Mouse (Mus musculus) left cerebral cortex, postnatal 36 days (tissue): ENCODE results near the gene Sppl2c. TPM values are rescaled to one million over a fixed set of nuclear protein-coding genes. Genes with fewer than 3 reads are reported as not detected.
"Not testable (repeated sequence)": the region's sequence is repeated elsewhere in the genome, so short reads cannot be mapped to it uniquely, and the experiment has no call there.

Experiments
- DNase-seq, 2 experiments: peaks; one replicate each; pipeline ENCODE4 v3.0.0; 2021 to 2022; ENCODE audit warnings: low spot score in 2 of 2, mixed read lengths in 1 of 2
- intact Hi-C: fragments of 180-260 bp; cut with DNase I; formaldehyde crosslinking; loops from one replicate; pipeline ENCODE4 v1.15.1; 2025
- total RNA-seq, 2 experiments: library from RNA; stranded (reverse); gene quantifications; 2 replicates each; pipeline ENCODE4 v1.2.3; 2021

Sppl2c gene
- total RNA-seq, 2 experiments from 2014 or later: not detected

DNA sequence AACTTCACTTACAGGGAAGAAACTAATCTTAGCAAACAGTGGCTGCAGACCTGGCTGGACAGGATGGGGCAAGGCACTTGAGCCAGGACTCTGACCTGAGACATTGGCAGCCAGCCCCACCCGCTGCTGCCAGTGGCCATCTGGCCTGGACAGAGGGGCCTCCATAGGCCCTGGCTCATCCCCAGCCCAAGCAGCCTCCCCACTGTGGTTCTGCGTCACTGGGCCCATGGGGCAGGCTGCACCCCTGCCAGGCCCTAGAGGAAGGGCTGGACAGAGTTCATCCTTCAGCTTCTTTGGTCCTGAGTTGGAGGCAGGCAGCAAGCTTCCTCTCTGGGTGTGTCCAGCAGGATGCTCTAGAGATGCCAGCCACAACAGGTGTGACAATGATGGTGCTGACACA, 3.9 kb downstream of the Sppl2c start:
- intact Hi-C loops: no loop called here
- DNase-seq: no peak

DNA sequence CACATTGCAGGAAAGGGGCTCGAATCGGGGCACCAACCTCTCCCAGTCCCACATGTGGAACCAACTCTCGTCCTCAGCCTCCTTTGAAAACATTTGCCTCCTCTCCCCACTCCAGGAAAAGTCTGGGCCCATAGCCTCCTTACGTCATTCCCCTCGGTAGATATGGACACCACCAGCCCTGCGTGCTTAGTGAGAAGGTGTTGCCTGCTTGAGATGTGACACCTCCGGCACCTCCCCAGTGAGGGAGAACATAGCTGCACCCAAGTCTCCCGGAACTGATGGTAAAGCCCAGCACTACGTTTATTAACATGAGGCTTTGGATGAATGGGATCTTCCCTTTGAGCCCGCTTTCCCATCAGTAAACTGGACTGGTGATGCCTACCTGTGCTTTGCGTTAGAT, 9.3 kb downstream of the Sppl2c start:
- intact Hi-C loops: loop anchor here (5.0 kb wide), 2 partner anchors 208 to 278 kb away; no protein-coding TSS in a partner anchor
- no peak for DNase-seq

DNA sequence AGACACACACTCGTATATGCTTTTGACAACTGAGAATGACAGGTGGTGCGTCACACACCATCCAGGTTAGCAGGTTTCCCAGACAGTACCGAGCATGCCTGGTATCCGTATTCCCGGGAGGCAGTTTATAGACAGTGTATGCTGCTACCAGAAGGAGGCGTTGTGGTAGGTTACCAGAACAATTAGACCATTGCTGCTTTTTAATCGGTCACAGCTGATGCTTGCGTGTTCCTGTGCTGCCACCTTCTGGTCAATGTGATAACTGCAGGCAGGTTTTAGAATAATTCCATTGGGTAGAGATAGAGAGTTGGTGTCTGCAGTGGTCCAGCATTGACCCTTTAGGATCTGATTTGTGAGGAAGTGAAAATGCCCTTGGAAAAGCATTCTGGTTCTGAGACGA, 9.7 kb downstream of the Sppl2c start:
- intact Hi-C loops: loop anchor here (5.0 kb wide), 2 partner anchors 208 to 278 kb away; no protein-coding TSS in a partner anchor
- peak; percentile 80 to 86 for DNase-seq

DNA sequence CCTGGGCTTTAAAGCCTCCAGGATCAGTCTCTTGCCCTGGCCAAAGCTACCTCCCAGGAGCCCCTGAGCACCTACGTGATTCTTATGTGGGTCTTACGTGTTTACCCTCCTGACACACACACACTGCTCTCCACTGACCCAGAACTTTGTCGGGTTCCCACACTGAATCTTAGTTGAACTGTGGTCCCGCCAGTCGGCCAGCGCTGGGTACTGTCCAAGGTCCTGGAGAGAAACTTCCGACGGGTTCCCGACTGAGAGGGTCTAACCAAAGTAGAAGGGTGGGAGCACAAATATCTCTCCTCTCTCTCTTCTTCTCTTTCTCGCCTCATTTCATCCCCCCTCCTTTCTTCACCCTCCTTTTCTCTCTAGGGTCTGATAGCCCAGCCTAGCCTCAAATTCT, 11.7 kb downstream of the Sppl2c start:
- no peak for DNase-seq
- intact Hi-C loops: loop anchor here (5.0 kb wide), 2 partner anchors 211 to 281 kb away; no protein-coding TSS in a partner anchor

DNA sequence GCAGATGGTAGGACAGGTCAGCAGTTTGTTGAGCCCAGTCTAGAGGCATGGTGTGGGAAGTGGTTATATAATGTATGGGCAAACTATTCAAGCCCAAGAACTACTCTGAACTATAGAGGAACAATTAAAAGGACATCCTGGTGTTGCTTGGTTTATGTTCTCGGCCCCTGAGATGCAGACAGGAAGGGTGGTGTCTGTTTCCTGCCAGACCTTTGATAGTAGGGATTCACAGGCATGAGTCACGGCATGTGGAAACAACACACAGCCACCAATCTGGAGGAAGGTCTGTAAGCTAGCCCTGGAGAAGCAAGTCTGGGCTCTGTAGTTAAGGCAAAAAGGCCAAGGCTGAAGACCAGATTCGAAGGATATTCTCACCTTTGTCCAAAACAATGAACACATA, 17.1 kb downstream of the Sppl2c start:
- intact Hi-C loops: loop anchor here (5.0 kb wide), 1 partner anchor 426 kb away; no protein-coding TSS in a partner anchor

DNA sequence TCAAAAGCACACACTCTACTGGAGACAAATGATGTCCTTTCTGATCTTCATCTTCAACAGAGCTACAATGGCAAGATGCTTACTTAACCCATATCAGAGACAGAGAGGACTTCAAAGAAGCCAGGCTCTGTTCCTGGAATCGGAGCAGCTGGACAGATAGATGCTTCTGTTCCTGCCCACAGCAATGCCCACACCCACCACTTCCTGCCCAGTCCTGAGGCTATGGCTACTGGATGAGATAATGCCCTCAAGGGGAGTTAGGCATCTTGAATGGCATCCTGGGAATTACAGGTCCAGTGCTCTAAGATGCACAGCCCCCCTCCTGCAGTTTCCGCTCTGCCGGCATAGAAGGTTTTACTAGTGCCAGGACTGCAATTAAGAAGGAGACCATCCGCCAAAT, 20.4 kb downstream of the Sppl2c start:
- intact Hi-C loops: no loop called here
- no peak for DNase-seq

More for the DNA sequence above, 17.1 kb downstream of the Sppl2c start:
- no peak for DNase-seq

DNA sequence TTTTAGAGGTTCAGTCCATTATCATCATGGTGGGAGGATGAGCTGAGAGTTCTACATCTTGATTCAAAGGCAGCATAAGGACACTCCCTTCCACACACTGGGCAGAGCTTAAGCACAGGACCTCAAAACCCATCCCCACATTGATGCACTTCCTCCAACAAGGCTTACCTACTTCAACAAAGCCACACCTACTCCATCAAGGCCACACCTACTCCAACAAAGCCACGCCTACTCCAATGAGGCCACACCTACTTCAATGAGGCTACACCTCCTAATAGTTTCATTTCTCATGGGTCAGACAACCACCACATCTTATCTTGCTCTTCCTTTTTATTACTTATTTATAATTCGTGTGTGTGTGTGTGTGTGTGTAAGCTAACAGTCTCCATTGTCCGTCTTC, 22.9 kb downstream of the Sppl2c start:
- intact Hi-C loops: no loop called here
- no peak for DNase-seq

DNA sequence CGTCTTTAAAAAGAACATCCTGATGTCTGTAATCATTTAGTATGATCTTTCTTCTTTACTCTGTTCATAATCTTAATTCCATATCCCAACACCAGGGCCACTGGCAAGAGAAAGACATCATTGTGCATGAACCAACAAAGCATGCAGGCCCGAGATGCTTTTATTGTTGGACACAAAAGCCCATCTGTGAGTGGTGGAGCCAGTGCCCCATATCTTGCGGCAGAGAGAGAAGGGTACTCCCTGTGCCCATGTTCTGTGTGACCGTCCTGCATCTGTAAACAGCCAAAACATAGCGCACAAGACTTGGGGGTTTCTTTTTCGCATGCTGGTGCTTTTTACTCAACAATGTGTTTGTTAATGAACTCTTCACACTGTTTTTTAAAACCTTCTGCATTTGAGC, 25.1 kb downstream of the Sppl2c start:
- intact Hi-C loops: no loop called here
- DNase-seq: no peak

DNA sequence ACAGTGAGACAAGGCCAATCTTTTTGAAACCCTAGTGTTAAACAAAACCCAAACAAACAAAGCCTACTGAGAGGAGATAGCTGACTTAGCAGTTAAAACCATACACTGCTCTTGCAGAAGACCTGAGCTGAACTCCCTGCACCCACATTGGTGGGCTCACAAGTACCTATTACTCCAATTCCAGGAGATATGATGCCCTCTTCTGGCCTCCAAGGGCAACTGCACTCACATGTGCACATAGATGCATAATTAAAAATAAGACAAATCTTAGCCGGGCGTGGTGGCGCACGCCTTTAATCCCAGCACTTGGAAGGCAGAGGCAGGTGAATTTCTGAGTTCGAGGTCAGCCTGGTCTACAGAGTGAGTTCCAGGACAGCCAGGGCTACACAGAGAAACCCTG, 28.0 kb downstream of the Sppl2c start:
- DNase-seq, intact Hi-C loops: not testable (repeated sequence)

DNA sequence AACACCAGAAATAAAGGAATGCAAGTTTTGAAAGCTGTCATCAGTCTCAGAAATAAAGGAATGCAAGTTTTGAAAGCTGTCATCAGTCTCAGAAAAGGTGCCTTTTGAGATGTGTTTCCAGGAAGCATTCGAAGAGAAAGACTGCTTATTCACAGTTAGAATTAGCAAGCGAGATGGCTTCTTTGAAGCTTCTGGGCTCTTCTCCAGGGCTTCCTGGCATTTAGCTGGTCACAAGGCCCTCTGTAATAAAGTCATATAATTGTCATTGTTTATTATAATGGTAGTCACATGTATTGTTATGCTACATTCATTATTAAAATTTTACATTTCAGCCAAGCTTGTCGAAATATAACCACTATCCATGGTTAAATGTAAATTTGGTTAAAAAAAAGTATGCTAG, 31.9 kb downstream of the Sppl2c start:
- intact Hi-C loops: no loop called here
- DNase-seq: no peak

DNA sequence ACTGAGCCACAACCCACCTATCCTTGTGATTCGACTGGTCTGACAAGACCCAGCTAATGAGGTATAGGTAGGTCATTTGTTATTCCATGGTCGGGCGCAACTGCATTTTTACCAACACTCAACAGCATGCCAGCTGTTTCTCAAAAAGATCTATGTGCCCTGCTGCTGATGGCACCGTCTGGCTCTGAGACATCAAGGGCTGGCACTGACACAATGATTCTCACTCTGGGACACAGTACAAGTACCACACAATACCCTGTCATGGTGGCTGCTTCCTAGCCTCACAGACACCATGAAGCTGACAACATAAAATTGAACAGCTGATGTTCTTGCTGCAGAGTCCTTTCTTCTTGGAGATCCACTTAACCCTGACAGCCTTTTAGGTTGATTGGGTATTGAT, 34.2 kb downstream of the Sppl2c start:
- DNase-seq: no peak
- intact Hi-C loops: no loop called here

DNA sequence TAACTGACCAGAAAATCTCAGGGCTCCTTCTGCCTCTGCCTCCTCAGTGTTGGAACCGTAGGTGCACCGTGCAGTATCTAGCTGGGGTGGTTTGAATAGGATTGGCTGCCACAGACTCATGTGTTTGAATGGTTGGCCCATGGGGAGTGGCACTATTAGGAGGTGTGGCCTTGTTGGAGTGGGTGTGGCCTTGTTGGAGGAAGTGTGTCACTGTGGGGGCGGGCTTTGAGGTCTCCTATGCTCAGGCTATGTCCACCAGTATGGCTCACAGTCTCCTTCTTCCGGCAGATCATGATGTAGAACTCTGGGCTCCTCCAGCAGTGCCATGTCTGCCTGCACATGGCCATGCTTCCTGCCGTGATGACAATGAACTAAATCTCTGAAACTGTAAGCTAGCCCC, 35.6 kb downstream of the Sppl2c start:
- no peak for DNase-seq
- intact Hi-C loops: no loop called here

DNA sequence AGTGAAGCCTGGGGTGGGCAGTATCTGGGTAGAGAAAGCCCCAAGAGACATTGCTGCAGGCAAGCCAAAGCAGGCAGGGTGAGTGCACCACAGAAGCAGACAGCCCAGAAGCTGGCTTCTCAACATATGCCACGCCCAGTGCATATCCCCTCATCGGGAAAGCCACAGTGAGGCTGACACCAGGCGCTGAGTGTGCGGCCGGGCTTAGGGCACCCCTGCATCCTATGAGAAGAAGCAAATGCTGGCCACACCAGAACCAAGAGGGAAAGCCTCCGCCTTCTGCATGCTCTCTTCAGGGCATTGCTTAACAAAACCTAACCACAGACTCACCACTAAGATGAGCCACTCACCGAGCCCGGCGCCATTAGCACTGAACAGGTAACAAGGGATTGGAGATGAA, 37.2 kb downstream of the Sppl2c start:
- DNase-seq: no peak
- intact Hi-C loops: no loop called here

DNA sequence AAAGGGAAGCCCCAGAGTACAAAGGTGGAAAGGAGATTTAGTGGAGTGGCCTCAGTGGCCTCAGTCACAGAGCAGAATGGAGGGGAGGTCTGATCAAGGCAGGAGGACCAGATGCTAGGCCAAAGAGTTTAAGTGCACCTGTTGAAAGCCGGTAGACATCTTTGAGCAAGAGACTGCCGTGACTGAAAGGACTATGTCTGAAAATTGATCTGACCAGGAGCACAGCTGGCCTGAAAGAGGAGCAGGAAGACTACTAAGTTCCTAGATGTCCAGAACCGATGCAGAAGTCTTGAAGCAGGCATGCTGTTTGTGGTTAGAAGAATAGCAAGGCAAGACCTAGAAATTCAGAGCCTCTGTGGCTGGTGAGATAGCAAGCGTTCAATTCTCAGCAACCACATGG, 43.3 kb downstream of the Sppl2c start:
- intact Hi-C loops: no loop called here
- no peak for DNase-seq

DNA sequence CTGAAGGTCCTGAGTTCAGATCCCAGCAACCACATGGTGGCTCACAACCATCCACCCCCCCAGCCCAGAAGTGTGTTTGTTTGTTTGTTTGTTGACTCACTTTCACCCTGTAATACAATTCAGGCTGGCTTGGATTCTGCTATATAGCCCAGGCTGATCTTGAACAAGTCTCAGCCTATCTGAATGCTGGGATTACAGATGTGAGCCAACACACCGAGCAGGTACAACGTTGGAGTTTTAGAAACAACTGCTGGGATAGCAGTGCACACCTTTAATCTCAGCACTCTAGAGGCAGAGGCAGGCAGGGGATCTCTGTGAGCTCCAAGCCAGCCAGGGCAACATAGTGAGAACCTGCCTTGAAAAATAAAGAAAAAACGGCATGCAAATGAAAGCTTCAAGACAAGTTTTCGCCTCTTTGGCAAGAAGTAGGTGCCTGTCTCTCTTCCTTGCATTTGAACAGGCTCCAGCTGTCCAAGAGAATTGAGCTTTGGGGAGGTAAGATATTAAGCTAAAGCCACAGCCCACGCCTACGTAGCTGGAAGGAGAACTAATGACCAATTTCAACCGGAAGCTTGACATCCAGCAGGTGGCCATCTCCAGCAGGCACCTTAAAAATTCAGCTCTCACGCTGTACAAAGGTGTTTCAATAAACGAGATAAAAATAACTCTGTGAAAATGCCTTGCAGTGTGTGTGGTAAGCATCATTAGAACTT, 44.1 kb downstream of the Sppl2c start:
- DNase-seq: no peak
- intact Hi-C loops: loop anchor here (5.0 to 10.0 kb wide), 2 partner anchors 47 to 215 kb away; no protein-coding TSS in a partner anchor

DNA sequence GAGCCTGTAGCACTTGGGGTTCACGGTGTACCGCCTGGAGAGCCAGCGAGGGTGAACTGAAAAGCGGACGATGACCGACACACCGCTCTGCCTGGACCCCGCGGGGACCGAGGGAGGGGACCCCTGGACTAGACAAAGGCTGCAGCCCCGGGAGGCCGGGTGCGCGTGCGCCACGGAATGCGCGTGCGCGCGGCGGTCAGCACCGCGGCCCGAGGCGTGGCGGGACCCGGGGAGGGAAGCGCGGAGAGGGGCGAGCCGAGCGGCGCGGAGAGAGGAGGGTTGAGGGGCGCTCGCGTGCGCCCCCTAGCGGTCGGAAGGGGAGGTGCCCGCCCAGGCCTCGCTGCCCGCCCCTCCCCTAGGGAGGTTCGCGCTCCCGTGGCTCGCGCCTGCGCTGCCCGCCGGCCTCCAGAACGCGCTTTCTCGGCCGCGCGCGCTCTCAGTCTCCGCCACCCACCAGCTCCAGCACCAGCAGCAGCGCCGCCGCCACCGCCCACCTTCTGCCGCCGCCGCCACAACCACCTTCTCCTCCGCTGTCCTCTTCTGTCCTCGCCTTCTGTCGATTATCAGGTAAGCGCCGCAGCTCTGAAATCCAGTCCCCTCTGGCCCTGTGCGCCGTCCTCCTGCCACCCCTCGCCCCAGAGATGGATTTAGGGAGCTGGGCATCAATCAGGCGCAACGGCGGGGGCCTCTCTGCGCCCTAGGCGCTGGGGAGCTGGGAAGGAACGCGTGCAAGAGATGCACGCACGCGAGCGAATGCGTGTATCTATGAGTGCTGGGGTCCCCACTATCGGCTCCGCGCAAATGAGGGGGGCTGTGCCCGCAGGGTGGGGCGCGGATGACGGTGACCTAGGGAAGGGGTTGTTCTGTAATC, 45.1 kb downstream of the Sppl2c start, which contains the start of gene Mapt:
Gene Mapt (plus strand): TSS at position 350 of the 871 bp plus-strand sequence.
- peak; percentile 92 to 97 for DNase-seq
- intact Hi-C loops: loop anchor here (5.0 to 10.0 kb wide), 2 partner anchors 46 to 214 kb away; no protein-coding TSS in a partner anchor

DNA sequence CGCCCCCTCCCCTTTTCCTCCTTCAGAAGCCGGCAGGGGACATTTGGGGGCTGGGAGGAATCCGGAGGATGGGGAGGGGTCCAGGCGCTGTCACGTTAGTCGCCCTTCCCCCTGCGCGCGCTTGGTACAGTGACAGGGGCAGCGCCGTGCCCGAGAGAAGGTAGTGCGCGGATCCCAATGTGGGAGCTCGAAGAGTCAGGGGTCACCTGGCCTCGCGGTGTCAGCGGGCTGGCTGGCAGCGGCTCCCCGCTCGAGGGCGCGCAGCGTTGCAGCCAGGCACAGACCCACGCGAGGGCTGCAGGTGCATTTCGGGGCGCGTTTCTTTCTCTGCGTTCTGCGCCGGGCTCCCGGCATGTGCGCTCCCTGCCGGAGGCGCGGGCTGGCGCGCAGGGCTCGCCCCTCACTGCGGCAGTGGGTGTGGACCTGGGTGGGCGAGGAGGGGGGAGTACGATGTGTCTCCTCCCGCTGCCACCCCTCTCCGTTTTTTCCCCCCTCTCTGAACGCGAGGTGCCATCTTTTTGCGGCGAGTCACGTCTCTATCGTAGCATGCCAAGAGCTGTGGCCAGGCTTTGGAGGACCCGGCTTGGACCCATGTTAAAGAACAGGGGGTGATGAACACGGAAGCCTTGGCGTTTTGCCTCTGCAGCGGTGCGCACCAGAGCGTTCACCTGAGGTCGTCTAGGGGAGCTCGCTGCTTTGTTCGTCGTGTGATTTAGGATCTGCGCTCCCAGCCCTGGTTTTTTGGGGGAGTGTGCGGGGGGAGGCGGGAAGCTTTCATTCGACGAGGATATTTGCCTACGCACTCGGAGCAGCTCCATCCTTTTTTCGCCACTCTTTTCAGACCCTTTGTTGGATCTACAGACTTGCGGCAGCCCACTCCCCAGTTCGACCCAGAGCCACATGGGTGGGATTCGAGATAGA, 46.3 kb downstream of the Sppl2c start:
- DNase-seq: peak; percentile 81 to 83
- intact Hi-C loops: loop anchor here (2.0 to 10.0 kb wide), 3 partner anchors 16 to 212 kb away; no protein-coding TSS in a partner anchor

DNA sequence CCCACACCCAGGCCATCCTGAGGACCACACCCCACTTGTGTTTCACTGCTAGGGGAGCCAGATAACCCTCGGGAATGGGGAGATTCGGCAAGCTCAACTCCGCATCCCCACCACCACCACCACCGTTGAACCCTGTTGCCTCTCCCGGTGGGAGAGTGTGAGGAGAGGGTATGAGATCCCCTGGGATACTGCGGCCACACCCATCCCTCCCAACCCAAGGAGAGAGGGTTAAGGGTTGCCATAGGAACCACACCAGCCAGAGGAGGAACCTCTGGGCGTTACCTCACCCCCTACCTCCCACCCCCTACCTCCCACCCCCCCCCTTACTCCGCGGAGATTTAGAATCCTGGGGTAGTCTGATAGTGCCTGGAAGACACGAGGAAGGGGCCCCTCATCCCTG, 47.0 kb downstream of the Sppl2c start:
- intact Hi-C loops: loop anchor here (2.0 to 10.0 kb wide), 3 partner anchors 16 to 212 kb away; no protein-coding TSS in a partner anchor
- no peak for DNase-seq

DNA sequence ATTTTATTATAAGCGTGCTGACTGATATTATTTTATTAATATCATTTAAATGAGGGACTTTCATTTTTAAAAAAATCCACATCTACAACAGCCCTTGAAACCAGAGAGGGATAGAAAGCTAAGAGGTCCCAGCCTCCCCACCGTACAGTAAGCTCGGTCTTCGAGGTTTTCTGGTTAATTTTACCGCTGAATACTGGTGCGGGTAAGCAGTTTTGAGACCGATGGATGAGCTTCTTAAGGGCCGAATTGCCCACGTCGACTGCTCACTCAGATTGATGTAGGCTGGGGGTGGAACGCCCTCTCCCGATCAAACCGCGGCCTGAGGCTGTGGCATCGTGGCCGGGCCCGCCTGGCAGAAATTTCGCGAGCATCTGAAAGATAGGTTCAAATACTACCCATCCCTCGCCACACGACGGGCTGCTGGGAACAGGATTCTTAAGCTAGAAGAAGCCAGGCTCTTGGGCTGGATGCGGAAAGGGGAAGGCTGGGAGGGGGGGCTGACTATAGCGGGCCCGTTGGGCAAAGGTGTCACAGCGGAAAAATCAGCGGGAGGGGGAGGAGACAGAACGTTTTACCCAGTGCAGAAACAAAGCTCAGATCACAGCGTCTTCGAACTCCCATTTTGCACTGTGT, 47.6 kb downstream of the Sppl2c start:
- intact Hi-C loops: loop anchor here (2.0 to 10.0 kb wide), 3 partner anchors 15 to 211 kb away; no protein-coding TSS in a partner anchor
- peak in 1 of 2 experiments; percentile 37 for DNase-seq
